Mouse (Mus musculus) embryonic facial prominence, embryonic 15.5 days (tissue): ENCODE data around the gene Cfap77. TPM values are rescaled to one million over a fixed set of nuclear protein-coding genes. Genes with fewer than 3 reads are reported as not detected.

Experiments used
- ATAC-seq: fragments of 200-750 bp; cut with Nextera tagmentation; 2 replicates; pipeline ENCODE4 v1.8.0; 2017; ENCODE audit warnings: low read depth, moderate TSS enrichment; ENCODE audit not compliant: insufficient number of reproducible peaks, low FRiP score, low TSS enrichment
- H3K27ac ChIP-seq: fragments of 300-500 bp; sonication (generic); replicated peaks from 2 replicates; pipeline ENCODE4 v1.5.1; 2015; ENCODE audit warnings: mild to moderate bottlenecking, inconsistent platforms
- H3K27me3 ChIP-seq: fragments of 300-500 bp; sonication (generic); 2 replicates; pipeline ENCODE4 v1.6.1; 2015; ENCODE audit warnings: inconsistent platforms
- H3K36me3 ChIP-seq: fragments of 300-500 bp; sonication (generic); 2 replicates; pipeline ENCODE4 v1.6.1; 2015; ENCODE audit warnings: mild to moderate bottlenecking, inconsistent platforms
- H3K4me1 ChIP-seq: fragments of 300-500 bp; sonication (generic); 2 replicates; pipeline ENCODE4 v1.6.1; 2015; ENCODE audit warnings: inconsistent platforms
- H3K4me2 ChIP-seq: fragments of 300-500 bp; sonication (generic); replicated peaks from 2 replicates; pipeline ENCODE4 v1.6.1; 2015; ENCODE audit warnings: mild to moderate bottlenecking, inconsistent platforms
- H3K4me3 ChIP-seq: fragments of 300-500 bp; sonication (generic); replicated peaks from 2 replicates; pipeline ENCODE4 v1.5.1; 2015; ENCODE audit warnings: mild to moderate bottlenecking, inconsistent platforms
- H3K9ac ChIP-seq: fragments of 300-500 bp; sonication (generic); 2 replicates; pipeline ENCODE4 v1.6.1; 2015; ENCODE audit warnings: inconsistent platforms
- H3K9me3 ChIP-seq: fragments of 300-500 bp; sonication (generic); replicated peaks from 2 replicates; pipeline ENCODE4 v1.6.1; 2016; ENCODE audit warnings: inconsistent platforms
- WGBS: fragments of 180-500 bp; shearing (Covaris S2); methylation state at CpG from one replicate; pipeline ENCODE4 v1.1.7; 2015; 5-methylcytosine and 5-hydroxymethylcytosine counted together
- polyA plus RNA-seq: library from polyadenylated mRNA; unstranded; fragments of >200 nt; fragmentation: Nextera tagmentation; extraction: Ambion mirVana; gene quantifications from 2 replicates; pipeline ENCODE4 v1.2.1, GENCODE M21; 2015

The Cfap77 gene
- polyA plus RNA-seq, 1 experiment from 2014 or later: 1.8 TPM

DNA sequence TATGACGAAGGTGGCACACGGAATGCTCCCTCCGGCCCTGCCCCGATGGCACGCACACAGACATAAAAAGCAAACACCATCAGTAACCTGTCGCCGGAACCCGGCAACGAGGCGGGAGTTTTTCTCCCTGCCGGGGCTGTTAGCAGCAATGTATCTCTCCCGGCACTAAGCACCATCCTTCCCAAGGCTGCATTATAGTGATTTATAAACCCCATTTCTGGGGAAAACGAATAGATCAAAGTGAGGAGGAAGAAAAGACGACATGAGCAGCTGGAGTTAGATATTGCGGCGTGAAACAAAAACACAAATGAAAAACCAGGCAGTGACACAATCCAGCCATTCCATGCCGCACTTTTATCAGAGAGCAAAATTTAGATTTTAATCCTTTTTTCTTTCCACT lies 33.8 kb downstream of the Cfap77 start:
- Histone ChIP-seq H3K9me3 (no peaks in the 10 kb centered on the region), H3K4me3 (no peak overlapping the region), H3K9ac (no peak overlapping the region), H3K4me2 (no peak overlapping the region), H3K27me3 (peaks cover 9% of the 10 kb centered on the region), H3K27ac (no peak overlapping the region), H3K4me1 (peaks cover 8% of the 10 kb centered on the region; the same call in 1 of the 2 replicates), H3K36me3 (no peaks in the 10 kb centered on the region)
- 70% methylated on average over 17 of the region's 17 CpGs for WGBS
- no peak for ATAC-seq

GRCm38 (mm10) chr2:29018680-29019079 lies 36.2 kb downstream of the Cfap77 start:
- H3K4me2 ChIP-seq: no peak overlapping the region
- no peak overlapping the region for H3K27ac ChIP-seq
- H3K4me3 ChIP-seq: no peak overlapping the region
- H3K4me1 ChIP-seq: peaks cover 9% of the 10 kb centered on the region; the same call in 1 of the 2 replicates
- 63% methylated on average over 5 of the region's 5 CpGs for WGBS
- peaks cover 11% of the 10 kb centered on the region for H3K27me3 ChIP-seq
- no peak overlapping the region for H3K9ac ChIP-seq
- no peaks in the 10 kb centered on the region for H3K9me3 ChIP-seq
- H3K36me3 ChIP-seq: no peaks in the 10 kb centered on the region
- no peak for ATAC-seq

DNA sequence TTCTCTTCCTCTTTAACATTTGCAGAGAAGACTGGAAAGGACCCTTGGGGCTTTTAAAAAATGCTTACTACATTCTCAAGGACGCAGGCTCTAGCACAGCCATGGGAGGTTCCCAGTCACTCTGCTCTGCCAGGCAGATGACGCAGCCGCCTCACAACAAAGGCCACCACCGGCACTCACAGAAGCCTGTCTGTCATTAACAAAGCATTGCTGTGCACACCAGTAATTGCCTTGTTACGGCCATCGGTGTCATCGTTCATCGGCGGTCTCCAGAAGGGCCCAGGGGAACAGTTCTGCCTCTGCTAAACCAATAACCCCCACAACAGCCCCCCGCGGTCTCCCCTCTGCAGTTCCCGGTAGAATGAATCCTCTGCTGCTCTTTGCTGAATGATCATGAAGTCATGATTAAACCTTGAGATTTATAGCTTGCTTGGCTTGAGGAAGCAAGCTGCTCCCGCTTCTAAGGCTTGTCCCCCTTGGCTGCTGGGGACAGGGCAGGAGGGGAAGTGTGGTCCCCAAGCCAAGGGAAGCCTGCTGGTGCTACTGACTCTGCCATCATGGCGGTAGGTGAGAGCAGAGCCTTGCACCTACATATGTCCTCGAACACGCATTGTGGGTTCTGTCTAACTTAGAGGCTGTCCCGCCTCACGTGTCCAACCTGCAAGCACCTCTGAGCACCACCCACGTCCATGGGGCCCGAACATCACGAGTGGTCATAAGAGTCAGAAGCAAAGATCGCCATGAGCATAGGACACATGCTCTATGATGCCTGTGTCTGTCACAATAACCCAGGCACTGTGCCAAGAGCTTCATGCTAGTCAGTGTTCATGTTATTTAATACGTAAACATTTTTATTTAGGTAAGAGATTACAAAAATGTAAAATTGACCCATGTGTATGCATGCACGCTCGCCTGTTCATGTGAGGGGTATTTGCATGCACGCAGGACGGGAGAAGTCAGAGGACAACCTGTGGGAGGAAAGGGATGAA lies 38.0 kb downstream of the Cfap77 start:
- 49% methylated on average over 27 of the region's 27 CpGs for WGBS
- Histone ChIP-seq H3K9ac (no peak overlapping the region), H3K4me2 (0 out of 2 replicates have a peak overlapping the region, but pooled peaks have one; percentile 8), H3K27me3 (peaks cover 7% of the 10 kb centered on the region), H3K36me3 (no peaks in the 10 kb centered on the region), H3K4me1 (peaks cover 9% of the 10 kb centered on the region; the same call in 1 of the 2 replicates), H3K4me3 (no peak overlapping the region), H3K27ac (no peak overlapping the region), H3K9me3 (no peaks in the 10 kb centered on the region)
- ATAC-seq: no peak

- no peak for ATAC-seq
- peaks cover 23% of the 10 kb centered on the region for H3K27me3 ChIP-seq
- 68% methylated on average over 5 of the region's 5 CpGs for WGBS
Observed at GRCm38 (mm10) chr2:29012523-29012922, 42.3 kb downstream of the Cfap77 start.

DNA sequence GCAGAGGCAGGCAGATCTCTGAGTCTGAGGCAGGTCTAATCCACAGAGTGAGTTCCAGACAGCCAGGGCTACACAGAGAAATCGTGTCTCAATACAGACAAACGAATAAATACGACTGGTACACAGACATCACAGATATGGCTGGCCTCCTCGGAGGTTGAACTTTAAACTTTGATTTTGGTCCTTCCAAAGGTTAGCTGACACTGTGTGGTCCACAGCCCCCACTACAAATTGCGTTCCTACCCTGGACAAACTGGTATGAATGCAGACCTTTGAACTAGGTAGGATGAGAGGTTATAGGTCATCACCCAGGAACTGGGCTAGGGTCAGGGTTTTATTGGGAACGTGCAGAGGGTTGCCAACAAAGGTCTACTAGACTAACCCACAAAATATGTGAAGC lies 47.2 kb downstream of the Cfap77 start:
- WGBS: 63% methylated on average over 6 of the region's 6 CpGs
- peaks cover 20% of the 10 kb centered on the region for H3K27me3 ChIP-seq
- no peak overlapping the region for H3K27ac ChIP-seq
- H3K4me3 ChIP-seq: no peak overlapping the region
- ATAC-seq: peak; percentile 4; the same call in 1 of the 2 replicates
- no peaks in the 10 kb centered on the region for H3K36me3 ChIP-seq
- no peaks in the 10 kb centered on the region for H3K9me3 ChIP-seq
- no peak overlapping the region for H3K9ac ChIP-seq
- no peaks in the 10 kb centered on the region for H3K4me1 ChIP-seq
- H3K4me2 ChIP-seq: no peak overlapping the region

More at GRCm38 (mm10) chr2:29012523-29012922, 42.3 kb downstream of the Cfap77 start:
- Histone ChIP-seq H3K4me2 (no peak overlapping the region), H3K9ac (no peak overlapping the region), H3K27ac (no peak overlapping the region), H3K4me1 (peaks cover 9% of the 10 kb centered on the region; the same call in 1 of the 2 replicates), H3K9me3 (no peaks in the 10 kb centered on the region), H3K36me3 (no peaks in the 10 kb centered on the region), H3K4me3 (no peak overlapping the region)

GRCm38 (mm10) chr2:29006455-29007034 lies 48.3 kb downstream of the Cfap77 start:
- 53% methylated on average over 13 of the region's 13 CpGs for WGBS
- H3K9ac ChIP-seq: no peak overlapping the region
- no peak overlapping the region for H3K27ac ChIP-seq
- ATAC-seq: no peak
- peaks cover 23% of the 10 kb centered on the region for H3K27me3 ChIP-seq
- H3K4me3 ChIP-seq: no peak overlapping the region
- no peaks in the 10 kb centered on the region for H3K4me1 ChIP-seq
- no peak overlapping the region for H3K4me2 ChIP-seq
- no peaks in the 10 kb centered on the region for H3K9me3 ChIP-seq
- no peaks in the 10 kb centered on the region for H3K36me3 ChIP-seq

DNA sequence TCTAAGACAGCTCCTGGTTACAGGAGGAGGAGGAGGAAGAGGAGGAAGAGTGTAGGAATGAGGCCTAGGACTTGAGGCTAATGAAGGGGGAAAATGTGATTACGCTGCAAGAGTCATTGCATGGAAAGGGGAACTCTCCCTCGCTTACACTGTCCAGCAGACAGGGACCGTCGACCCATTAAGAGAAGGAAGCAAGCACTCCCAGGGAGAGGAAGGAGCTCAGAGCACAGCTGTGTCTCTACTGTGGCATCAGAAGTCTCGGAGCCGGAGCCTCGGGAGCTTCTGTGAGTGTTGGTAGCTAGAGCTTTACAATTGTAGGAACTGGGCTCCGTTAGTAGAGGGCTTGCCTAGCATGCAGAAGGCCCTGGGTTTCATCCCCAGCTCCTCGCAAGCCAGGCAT lies 50.8 kb downstream of the Cfap77 start:
- 57% methylated on average over 9 of the region's 9 CpGs for WGBS
- Histone ChIP-seq H3K36me3 (no peaks in the 10 kb centered on the region), H3K9me3 (no peaks in the 10 kb centered on the region), H3K27ac (no peak overlapping the region), H3K4me1 (no peaks in the 10 kb centered on the region), H3K4me2 (no peak overlapping the region), H3K9ac (no peak overlapping the region), H3K4me3 (no peak overlapping the region), H3K27me3 (peaks cover 9% of the 10 kb centered on the region)
- no peak for ATAC-seq

DNA sequence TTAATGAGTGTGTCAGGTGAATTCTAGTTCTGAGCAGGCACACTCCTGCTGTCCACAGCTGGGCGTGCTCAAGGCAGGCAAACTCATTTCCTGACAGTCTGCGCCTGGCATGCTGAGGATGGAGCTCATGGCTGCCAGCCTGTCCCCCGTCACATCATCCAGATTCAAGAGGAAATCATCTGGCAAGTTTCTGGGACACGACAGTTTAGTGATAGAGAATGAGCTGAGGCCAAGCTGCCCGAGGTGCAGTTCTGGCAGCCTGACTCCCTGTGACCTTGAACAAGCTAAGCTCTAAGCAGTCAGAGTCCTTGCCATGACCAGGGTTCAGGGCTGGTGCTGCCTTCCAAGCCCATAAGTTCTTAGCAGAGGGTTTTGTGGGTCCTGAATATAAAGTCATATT lies 56.6 kb downstream of the Cfap77 start:
- no peak overlapping the region for H3K4me2 ChIP-seq
- H3K36me3 ChIP-seq: no peaks in the 10 kb centered on the region
- peaks cover 13% of the 10 kb centered on the region for H3K27me3 ChIP-seq
- H3K9ac ChIP-seq: no peak overlapping the region
- H3K9me3 ChIP-seq: no peaks in the 10 kb centered on the region
- H3K27ac ChIP-seq: no peak overlapping the region
- WGBS: 64% methylated on average over 5 of the region's 5 CpGs
- no peak overlapping the region for H3K4me3 ChIP-seq
- no peaks in the 10 kb centered on the region for H3K4me1 ChIP-seq
- ATAC-seq: no peak

GRCm38 (mm10) chr2:28997161-28997834 lies 57.6 kb downstream of the Cfap77 start:
- no peaks in the 10 kb centered on the region for H3K36me3 ChIP-seq
- WGBS: 65% methylated on average over 14 of the region's 14 CpGs
- no peak for ATAC-seq
- H3K4me2 ChIP-seq: no peak overlapping the region
- peaks cover 9% of the 10 kb centered on the region for H3K27me3 ChIP-seq
- H3K9me3 ChIP-seq: no peaks in the 10 kb centered on the region
- H3K4me3 ChIP-seq: no peak overlapping the region
- no peaks in the 10 kb centered on the region for H3K4me1 ChIP-seq
- H3K9ac ChIP-seq: no peak overlapping the region
- H3K27ac ChIP-seq: no peak overlapping the region

GRCm38 (mm10) chr2:28995436-28995835 lies 59.4 kb downstream of the Cfap77 start:
- Histone ChIP-seq H3K4me2 (no peak overlapping the region), H3K27ac (no peak overlapping the region), H3K4me3 (no peak overlapping the region), H3K27me3 (peaks cover 6% of the 10 kb centered on the region), H3K36me3 (no peaks in the 10 kb centered on the region), H3K9me3 (no peaks in the 10 kb centered on the region), H3K4me1 (no peaks in the 10 kb centered on the region), H3K9ac (no peak overlapping the region)
- WGBS: 36% methylated on average over 4 of the region's 4 CpGs
- no peak; the same call in 1 of the 2 replicates for ATAC-seq

DNA sequence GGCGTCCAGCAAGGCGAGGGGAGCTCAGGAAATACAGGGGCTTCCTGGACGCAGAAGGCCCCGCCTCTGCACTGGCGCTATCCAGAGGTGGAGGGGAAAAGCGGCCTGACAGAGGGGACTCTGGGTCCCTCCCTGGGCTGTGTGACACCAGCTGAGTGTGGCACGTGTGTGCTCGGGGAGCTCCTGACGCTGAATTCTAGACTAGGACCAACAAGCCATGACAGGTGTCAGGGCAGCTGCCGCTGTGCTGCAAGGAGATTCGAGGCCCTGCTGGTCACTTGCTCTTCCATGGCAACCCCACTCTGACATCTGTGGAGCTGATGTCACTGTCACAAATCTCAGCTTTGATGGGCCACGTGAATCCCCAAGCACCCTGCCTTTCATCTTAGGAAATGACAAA lies 60.9 kb downstream of the Cfap77 start:
- Histone ChIP-seq H3K4me2 (no peak overlapping the region), H3K36me3 (no peaks in the 10 kb centered on the region), H3K9me3 (no peaks in the 10 kb centered on the region), H3K27ac (no peak overlapping the region), H3K4me1 (no peaks in the 10 kb centered on the region), H3K4me3 (no peak overlapping the region), H3K27me3 (peaks cover 6% of the 10 kb centered on the region), H3K9ac (no peak overlapping the region)
- no peak; the same call in 1 of the 2 replicates for ATAC-seq
- 66% methylated on average over 12 of the region's 12 CpGs for WGBS
